ENCODE assay signal across 8 mouse cellular contexts in the genomic region with DNA sequence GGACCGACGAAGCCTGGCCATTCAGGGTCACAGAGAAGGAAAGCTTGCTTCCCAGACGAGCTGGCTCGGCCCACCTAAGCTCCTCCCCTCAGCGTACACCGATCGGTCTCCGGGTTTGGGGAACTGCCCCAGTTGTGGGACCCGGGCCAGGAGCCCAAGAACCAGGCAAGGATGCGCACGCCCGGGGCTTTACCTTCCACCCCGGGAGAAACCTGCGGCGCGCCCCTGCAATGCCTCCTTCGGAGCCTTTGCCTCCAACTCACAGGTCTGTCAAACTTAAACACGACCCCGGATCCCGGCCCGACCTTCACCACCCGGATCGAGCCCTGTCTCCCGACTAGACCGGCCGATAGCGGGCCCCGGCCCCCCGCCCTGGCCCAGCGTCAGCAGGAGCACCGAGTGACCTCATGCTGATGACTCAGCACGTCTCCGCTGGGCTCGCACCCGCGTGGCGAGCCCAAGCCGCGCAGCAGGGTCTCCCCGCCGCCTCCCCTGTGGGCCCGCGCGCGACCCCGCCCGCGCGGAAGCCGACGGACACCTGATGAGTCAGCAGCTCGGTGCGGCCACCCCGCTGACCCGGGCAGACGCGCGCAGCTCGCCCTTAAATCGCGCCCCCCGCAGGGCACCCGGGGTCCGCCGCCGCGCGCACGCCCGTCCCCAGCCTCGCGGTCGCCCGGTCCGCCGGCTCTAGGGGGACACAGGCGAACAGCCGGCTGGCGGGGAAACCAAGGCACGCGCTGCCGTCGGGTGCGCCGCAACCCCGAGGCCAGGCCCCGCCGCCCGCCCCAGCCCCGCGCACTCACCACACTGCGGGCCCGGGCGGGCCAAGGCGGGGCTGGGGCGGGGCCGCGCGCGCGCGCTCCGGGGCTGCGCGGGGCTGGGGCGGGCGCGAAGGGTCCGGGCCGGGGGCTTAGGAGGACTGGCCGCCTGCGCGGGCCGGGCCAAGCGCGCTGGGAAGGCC. TPM values are rescaled to one million over a fixed set of nuclear protein-coding genes. Genes with fewer than 3 reads are reported as not detected.
DNase-seq lines count a peak whose midpoint lies in the region; ATAC-seq and TF ChIP-seq lines count a peak whose summit lies in the region.

No protein-coding gene starts in this region.

- TF ChIP-seq POLR2A in olfactory bulb, adult 2 months (IDR thresholded peaks at IDR 0.05; ENCODE audit: insufficient read depth, low read depth, low read length): 0 out of 2 replicates have a peak, but pooled peaks have one; percentile 7

- peak overlapping the region; percentile 77 for H3K4me3 ChIP-seq in heart, embryonic 16.5 days (ENCODE audit: low read length)
- peak overlapping the region; percentile 76 for H3K4me3 ChIP-seq in lung, embryonic 16.5 days (ENCODE audit: low read length)
- peak overlapping the region; percentile 97 for H3K4me3 ChIP-seq in olfactory bulb, adult 2 months (ENCODE audit: insufficient read depth, low read depth, low read length)

- peak overlapping the region; percentile 83 for H3K4me2 ChIP-seq in heart, embryonic 16.5 days (ENCODE audit: low read depth, low read length)
- peak overlapping the region; percentile 92 for H3K4me2 ChIP-seq in lung, embryonic 16.5 days (ENCODE audit: low read depth, low read length)

- DNase-seq in brain, adult 2 months (ENCODE audit: low read depth, low spot score): peak; percentile 69
- peak; percentile 43 for DNase-seq in fibroblast of lung, adult 2 months (ENCODE audit: low read depth)
- peak; percentile 87 to 94 for DNase-seq in kidney, postnatal 25 days
- DNase-seq in thymus, adult 18-20 months: peak; percentile 50 to 63

- peak overlapping the region; percentile 94 for H3K9ac ChIP-seq in heart, embryonic 16.5 days (ENCODE audit: low read length)
- peak overlapping the region; percentile 92 for H3K9ac ChIP-seq in lung, embryonic 16.5 days (ENCODE audit: low read length)

- H3K27me3 ChIP-seq in heart, embryonic 16.5 days (ENCODE audit: control insufficient read depth, insufficient read depth, low read length): no peaks in the 10 kb centered on the region
- H3K27me3 ChIP-seq in lung, embryonic 16.5 days (ENCODE audit: control insufficient read depth, insufficient read depth, low read depth, low read length): no peaks in the 10 kb centered on the region

- no peak for TF ChIP-seq CTCF in olfactory bulb, adult 2 months (IDR thresholded peaks at IDR 0.05; ENCODE audit: insufficient read depth, low read depth, low read length)

- ATAC-seq in CD4-positive, CD25-positive, alpha-beta regulatory T cell, adult 4 months: peak; percentile 23
- peak; percentile 80 for ATAC-seq in heart, embryonic 16.5 days (replicated peaks; ENCODE audit: extremely low read depth, insufficient read depth, low FRiP score)
- ATAC-seq in lung, embryonic 16.5 days (ENCODE audit: low read depth): peak; percentile 85

- peaks cover 8% of the 10 kb centered on the region for H3K36me3 ChIP-seq in heart, embryonic 16.5 days (ENCODE audit: control insufficient read depth, insufficient read depth)
- peaks cover 7% of the 10 kb centered on the region for H3K36me3 ChIP-seq in lung, embryonic 16.5 days (ENCODE audit: control insufficient read depth, insufficient read depth, low read length)

- peaks cover 32% of the 10 kb centered on the region for H3K4me1 ChIP-seq in heart, embryonic 16.5 days (ENCODE audit: control insufficient read depth, insufficient read depth, low read length)
- H3K4me1 ChIP-seq in lung, embryonic 16.5 days (replicated peaks; ENCODE audit: control insufficient read depth, insufficient read depth, low read length): peaks cover 30% of the 10 kb centered on the region
- peaks cover 37% of the 10 kb centered on the region for H3K4me1 ChIP-seq in olfactory bulb, adult 2 months (ENCODE audit: control insufficient read depth, insufficient read depth, low read length)

- H3K9me3 ChIP-seq in heart, embryonic 16.5 days (replicated peaks; ENCODE audit: control insufficient read depth, low read length): no peaks in the 10 kb centered on the region
- H3K9me3 ChIP-seq in lung, embryonic 16.5 days (ENCODE audit: control insufficient read depth, low read length): no peaks in the 10 kb centered on the region

- under 1% methylated on average over 110 of the region's 116 CpGs for WGBS in heart, embryonic 16.5 days
- WGBS in lung, embryonic 16.5 days: under 1% methylated on average over 83 of the region's 116 CpGs
- 2% methylated on average over 115 of the region's 116 CpGs for WGBS in olfactory bulb, adult 2 months

- H3K27ac ChIP-seq in heart, embryonic 16.5 days (ENCODE audit: low read length): peak overlapping the region; percentile 87
- peak overlapping the region; percentile 86 for H3K27ac ChIP-seq in lung, embryonic 16.5 days (ENCODE audit: low read length)
- H3K27ac ChIP-seq in olfactory bulb, adult 2 months (ENCODE audit: insufficient read depth, low read depth, low read length): peak overlapping the region; percentile 82

RNA-seq across cellular contexts. Expression of gene Mafg, which starts 0.6 kb away (rescaled TPM):
- polyA plus RNA-seq in CD4-positive, CD25-positive, alpha-beta regulatory T cell, adult 4 months (2017; shearing (Covaris generic)): 10 to 100 TPM; 11.3 to 16.0 TPM
- polyA plus RNA-seq in heart, embryonic 16.5 days (2015; fragmentation: Nextera tagmentation; extraction: Ambion mirVana): 14.7 and 19.1 TPM in 2 replicates
- 13.2 and 15.0 TPM in 2 replicates for polyA plus RNA-seq in lung, embryonic 16.5 days (2015; fragmentation: Nextera tagmentation; extraction: Ambion mirVana)
- polyA plus RNA-seq in olfactory bulb, adult 2 months (2012; ENCODE audit: insufficient read depth, insufficient read length, low replicate concordance, missing spikeins): 234 TPM in 1 of 2 replicates, not detected in the other

RNA-seq across cellular contexts. Expression of gene Sirt7, which starts 7.8 kb away (rescaled TPM):
- 10 to 100 TPM; 66.4 to 66.7 TPM for polyA plus RNA-seq in CD4-positive, CD25-positive, alpha-beta regulatory T cell, adult 4 months (2017; shearing (Covaris generic))
- polyA plus RNA-seq in heart, embryonic 16.5 days (2015; fragmentation: Nextera tagmentation; extraction: Ambion mirVana): 21.1 and 28.1 TPM in 2 replicates
- polyA plus RNA-seq in lung, embryonic 16.5 days (2015; fragmentation: Nextera tagmentation; extraction: Ambion mirVana): 31.8 and 32.5 TPM in 2 replicates
- polyA plus RNA-seq in olfactory bulb, adult 2 months (2012; ENCODE audit: insufficient read depth, insufficient read length, low replicate concordance, missing spikeins): not detected in 2 replicates

RNA-seq across cellular contexts. Expression of gene Pycr1, which starts 10.7 kb away (rescaled TPM):
- polyA plus RNA-seq in CD4-positive, CD25-positive, alpha-beta regulatory T cell, adult 4 months (2017; shearing (Covaris generic)): 1 to 10 TPM; 1.5 to 1.8 TPM
- 15.2 and 18.5 TPM in 2 replicates for polyA plus RNA-seq in heart, embryonic 16.5 days (2015; fragmentation: Nextera tagmentation; extraction: Ambion mirVana)
- 22.4 and 23.4 TPM in 2 replicates for polyA plus RNA-seq in lung, embryonic 16.5 days (2015; fragmentation: Nextera tagmentation; extraction: Ambion mirVana)
- not detected in 2 replicates for polyA plus RNA-seq in olfactory bulb, adult 2 months (2012; ENCODE audit: insufficient read depth, insufficient read length, low replicate concordance, missing spikeins)

RNA-seq across cellular contexts. Expression of gene Pcyt2, which starts 15.1 kb away (rescaled TPM):
- polyA plus RNA-seq in CD4-positive, CD25-positive, alpha-beta regulatory T cell, adult 4 months (2017; shearing (Covaris generic)): 100 to 1,000 TPM; 101 to 179 TPM
- 109 and 117 TPM in 2 replicates for polyA plus RNA-seq in heart, embryonic 16.5 days (2015; fragmentation: Nextera tagmentation; extraction: Ambion mirVana)
- 104 and 117 TPM in 2 replicates for polyA plus RNA-seq in lung, embryonic 16.5 days (2015; fragmentation: Nextera tagmentation; extraction: Ambion mirVana)
- polyA plus RNA-seq in olfactory bulb, adult 2 months (2012; ENCODE audit: insufficient read depth, insufficient read length, low replicate concordance, missing spikeins): not detected in 2 replicates

RNA-seq across cellular contexts. Expression of gene Myadml2, which starts 15.1 kb away (rescaled TPM):
- polyA plus RNA-seq in CD4-positive, CD25-positive, alpha-beta regulatory T cell, adult 4 months (2017; shearing (Covaris generic)): not detected
- polyA plus RNA-seq in heart, embryonic 16.5 days (2015; fragmentation: Nextera tagmentation; extraction: Ambion mirVana): 17.0 and 19.5 TPM in 2 replicates
- 0.97 and 1.1 TPM in 2 replicates for polyA plus RNA-seq in lung, embryonic 16.5 days (2015; fragmentation: Nextera tagmentation; extraction: Ambion mirVana)
- not detected in 2 replicates for polyA plus RNA-seq in olfactory bulb, adult 2 months (2012; ENCODE audit: insufficient read depth, insufficient read length, low replicate concordance, missing spikeins)

Comparison
In these comparisons a context has a peak if more than half of its experiments do, and no peak if none do; other contexts are left out.
1. Peak in every context shown above with its lines: DNase-seq, ATAC-seq, H3K4me3 ChIP-seq and H3K27ac ChIP-seq.
2. ATAC-seq: peak in every context shown above with its lines; median percentile 85 in lung, embryonic 16.5 days; 80 in heart, embryonic 16.5 days; 23 in CD4-positive, CD25-positive, alpha-beta regulatory T cell, adult 4 months.
3. RNA of gene Sirt7, which starts 7.8 kb away (polyA plus RNA-seq): 66.4 to 66.7 TPM in CD4-positive, CD25-positive, alpha-beta regulatory T cell, adult 4 months, 31.8 to 32.5 TPM in lung, embryonic 16.5 days and 21.1 to 28.1 TPM in heart, embryonic 16.5 days; not detected in olfactory bulb, adult 2 months; every median in the first group is over 10 times any median in the second.